23 mouse cellular contexts compared by ENCODE assay signal in the genomic region with DNA sequence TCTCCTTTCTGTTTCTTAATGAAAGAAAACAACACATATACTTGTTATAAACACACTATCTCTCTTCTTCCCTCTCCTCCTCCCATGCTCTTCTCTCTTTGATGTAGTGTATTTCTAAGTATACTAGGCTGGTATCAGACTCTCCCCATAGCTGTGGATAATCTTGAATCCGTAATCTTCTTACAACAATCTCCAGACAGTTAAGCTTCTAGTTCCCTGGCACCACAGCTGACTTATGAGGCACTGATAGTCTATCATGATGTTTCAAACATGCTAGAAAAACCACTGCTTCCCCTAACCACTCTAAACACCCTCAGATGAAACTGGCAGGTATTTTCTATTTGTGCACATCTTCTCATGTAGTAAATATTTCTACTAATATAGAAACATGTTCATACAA.
DNase-seq lines count a peak whose midpoint lies in the region; ATAC-seq and TF ChIP-seq lines count a peak whose summit lies in the region.
"Had no signal": no experiment of that assay in that cellular context is flagged by ENCODE, and none has a peak within 500 bp of the region (broad histone marks: within the 10 kb centered on the region; RNA-seq: fewer than 3 reads in every experiment).

No protein-coding gene starts in this region.

- peak; percentile 75 to 85 for TF ChIP-seq EP300 in MEL (IDR thresholded peaks at IDR 0.05; ENCODE audit: low read depth in 1 of 2, low read length in 2 of 2)

- H3K27ac ChIP-seq in MEL (ENCODE audit: control insufficient read depth, low read depth, low read length) = no peak overlapping the region

- TF ChIP-seq CTCF in MEL (IDR thresholded peaks at IDR 0.05 in 2 of 3, conservative IDR thresholded peaks at IDR 0.05 in 1 of 3; ENCODE audit: control insufficient read depth in 1 of 3, insufficient read depth in 1 of 3, low read depth in 2 of 3, low read length in 3 of 3, poor library complexity in 1 of 3, severe bottlenecking in 1 of 3) = no peak

- H3K36me3 ChIP-seq in MEL (ENCODE audit: control insufficient read depth in 1 of 2, insufficient read depth in 2 of 2, low read length in 2 of 2) = peaks cover 0 to 16% of the 10 kb centered on the region in 2 experiments; a peak in 2 of 4 replicates
- H3K36me3 ChIP-seq: G1E had no signal

- H3K9me3 ChIP-seq in MEL (replicated peaks; ENCODE audit: insufficient read depth, low read length) = no peaks in the 10 kb centered on the region
- H3K9me3 ChIP-seq: G1E had no signal

- no peak for TF ChIP-seq RAD21 in MEL (IDR thresholded peaks at IDR 0.05; ENCODE audit: low read depth, low read length)

- H3K4me1 ChIP-seq in MEL (ENCODE audit: control insufficient read depth in 1 of 2, insufficient read depth in 2 of 2, low read length in 2 of 2) = peaks cover 10 to 16% of the 10 kb centered on the region in 2 experiments; a peak in 3 of 4 replicates

- no peaks in the 10 kb centered on the region for H3K79me2 ChIP-seq in MEL (ENCODE audit: control insufficient read depth, insufficient read depth, low read length, poor library complexity)

- no peak overlapping the region for H3K9ac ChIP-seq in MEL (ENCODE audit: control insufficient read depth, low read depth, low read length, poor library complexity, severe bottlenecking)

- peak; percentile 51 for DNase-seq in retina, postnatal 1 day
- DNase-seq in retina, embryonic 14.5 days (ENCODE audit: low spot score) = no peak
- DNase-seq in MEL (ENCODE audit: low read depth, low spot score) (peak; percentile 30), liver (no peak)
- peak; percentile 27 for DNase-seq in retina, postnatal 7 days (ENCODE audit: low read depth, low spot score)
- DNase-seq in layer of hippocampus, adult 18-20 months (ENCODE audit: low spot score in 2 of 2) = no peak
- no peak for DNase-seq in lung, postnatal 36 days
- DNase-seq: adrenal gland, adult 2 months; adrenal gland, adult 8-10 months; adrenal gland, postnatal 10 days; adrenal gland, postnatal 14 days; adrenal gland, postnatal 25 days; adrenal gland, postnatal 36 days; B cell, adult 2 months; cerebellum, adult 11 months; cerebellum, adult 11-12 months; cerebellum, adult 18-20 months had no signal

- 0 out of 2 replicates have a peak, but pooled peaks have one; percentile 16 for ATAC-seq in common myeloid progenitor, adult 5-6 weeks (replicated peaks; ENCODE audit: low read depth, poor library complexity, severe bottlenecking)
- ATAC-seq: activated CD4-positive, CD25-positive, alpha-beta regulatory T cell, adult 4 months; CD4-positive, CD25-positive, alpha-beta regulatory T cell, adult 4 months; Patski had no signal

- H3K4me3 ChIP-seq in MEL (ENCODE audit: control insufficient read depth in 1 of 2, insufficient read depth in 1 of 2, low read depth in 2 of 2, low read length in 2 of 2) = no peak overlapping the region

- TF ChIP-seq POLR2A in MEL (IDR thresholded peaks at IDR 0.05; ENCODE audit: control insufficient read depth in 1 of 2, insufficient read depth in 1 of 2, low read depth in 1 of 2, low read length in 2 of 2, poor library complexity in 1 of 2) = no peak

- H3K27me3 ChIP-seq in MEL (ENCODE audit: control insufficient read depth in 1 of 2, insufficient read depth in 2 of 2, low read length in 2 of 2) = no peaks in the 10 kb centered on the region
- H3K27me3 ChIP-seq: CH12.LX, Patski had no signal

TF ChIP-seq in MEL, 35 proteins besides CTCF, POLR2A, EP300 and RAD21:
- 0 out of 2 replicates have a peak, but pooled peaks have one; percentile 33 for TF ChIP-seq MYB (IDR thresholded peaks at IDR 0.05; ENCODE audit: low read depth, low read length)
- peak; percentile 93 for TF ChIP-seq ETS1 (IDR thresholded peaks at IDR 0.05; ENCODE audit: low read depth, low read length)
- peak; percentile 79 for TF ChIP-seq GATA1 (IDR thresholded peaks at IDR 0.05; ENCODE audit: low read depth, low read length)
- no peak for TF ChIP-seq CHD1 (IDR thresholded peaks at IDR 0.05; ENCODE audit: low read depth, low read length)
- no peak for TF ChIP-seq HCFC1 (IDR thresholded peaks at IDR 0.05; ENCODE audit: low read depth, low read length)
- TF ChIP-seq TBP (IDR thresholded peaks at IDR 0.05; ENCODE audit: low read depth, low read length) = no peak
- TF ChIP-seq NELFE (IDR thresholded peaks at IDR 0.05; ENCODE audit: low read depth, low read length) = no peak
- no peak for TF ChIP-seq ZKSCAN1 (IDR thresholded peaks at IDR 0.05; ENCODE audit: low read depth, low read length)
- peak; percentile 78 for TF ChIP-seq RCOR1 (IDR thresholded peaks at IDR 0.05; ENCODE audit: low read depth, low read length)
- TF ChIP-seq SIN3A (IDR thresholded peaks at IDR 0.05; ENCODE audit: low read length) = no peak
- no peak for TF ChIP-seq ZNF384 (IDR thresholded peaks at IDR 0.05; ENCODE audit: low read depth, low read length)
- no peak for TF ChIP-seq MYC (IDR thresholded peaks at IDR 0.05; ENCODE audit: low read depth, low read length)
- no peak for TF ChIP-seq MAFK (IDR thresholded peaks at IDR 0.05; ENCODE audit: borderline replicate concordance, low read depth, low read length)
- TF ChIP-seq POLR2AphosphoS2 (IDR thresholded peaks at IDR 0.05; ENCODE audit: low read length) = no peak
- TF ChIP-seq KAT2A (conservative IDR thresholded peaks at IDR 0.05; ENCODE audit: low read depth, low read length) = no peak
- no peak for TF ChIP-seq ELF1 (IDR thresholded peaks at IDR 0.05; ENCODE audit: low read depth, low read length)
- no peak for TF ChIP-seq MEF2A (IDR thresholded peaks at IDR 0.05; ENCODE audit: extremely low read depth, insufficient replicate concordance, low read depth, low read length, poor library complexity, severe bottlenecking)
- TF ChIP-seq CHD2 (IDR thresholded peaks at IDR 0.05; ENCODE audit: low read length) = no peak
- TF ChIP-seq USF2 (IDR thresholded peaks at IDR 0.05; ENCODE audit: borderline replicate concordance in 1 of 2, insufficient read depth in 1 of 2, low read depth in 1 of 2, low read length in 2 of 2) = no peak
- TF ChIP-seq UBTF (IDR thresholded peaks at IDR 0.05; ENCODE audit: borderline replicate concordance, insufficient read depth, low read depth, low read length) = no peak
- TF ChIP-seq NRF1 (IDR thresholded peaks at IDR 0.05; ENCODE audit: insufficient read depth, low read depth, low read length, poor library complexity, severe bottlenecking) = no peak
- TF ChIP-seq TCF12 (IDR thresholded peaks at IDR 0.05; ENCODE audit: low read depth, low read length) = peak; percentile 85

Comparison
In these comparisons a context has a peak if more than half of its experiments do, and no peak if none do; other contexts are left out.
1. DNase-seq: peak in retina, postnatal 1 day (single experiment), MEL (single experiment) and retina, postnatal 7 days (single experiment); none in retina, embryonic 14.5 days (single experiment), layer of hippocampus, adult 18-20 months (0 of 2), liver (single experiment) and lung, postnatal 36 days (single experiment).